Mouse (Mus musculus) spleen, adult 2 months (tissue): ENCODE results near the gene Tpm1.

ENCODE experiments used
- CTCF ChIP-seq: fragments of 200-500 bp; IDR thresholded peaks from 2 replicates; pipeline ENCODE4 v1.5.1; 2011; ENCODE audit warnings: mild to moderate bottlenecking, inconsistent platforms; ENCODE audit not compliant: insufficient read depth, insufficient read length, insufficient replicate concordance; ENCODE audit errors: extremely low read depth
- POLR2A ChIP-seq: fragments of 200-500 bp; IDR thresholded peaks from 2 replicates; pipeline ENCODE4 v1.6.1; 2011; ENCODE audit warnings: low read depth, low read length, inconsistent platforms

- no peak for TF ChIP-seq CTCF
- no peak for TF ChIP-seq POLR2A
Measured at GRCm38 (mm10) chr9:67026061-67026460, 23.1 kb downstream of the Tpm1 start.
